Mouse (Mus musculus): ENCODE data around the gene Hist1h2bg. TPM values are rescaled to one million over a fixed set of nuclear protein-coding genes. Genes with fewer than 3 reads are reported as not detected.
"Not testable (repeated sequence)": the region's sequence is repeated elsewhere in the genome, so short reads cannot be mapped to it uniquely, and the experiment has no call there.

The Hist1h2bg gene
- polyA plus RNA-seq, 1 experiment from 2014 or later, result 6.9 TPM

- Histone ChIP-seq H3K36me3 (ENCODE audit: control insufficient read depth, insufficient read depth, low read length) (no peaks in the 10 kb centered on the region), H3K9me3 (ENCODE audit: control insufficient read depth, low read length) (no peaks in the 10 kb centered on the region), H3K4me2 (ENCODE audit: low read depth) (peak within 1 kb of the TSS; percentile 72), H3K9ac (ENCODE audit: low read length) (peak within 1 kb of the TSS; percentile 65), H3K27ac (ENCODE audit: low read depth, low read length) (peak within 1 kb of the TSS; percentile 87), H3K4me1 (ENCODE audit: control insufficient read depth, insufficient read depth, low read length) (peaks cover 3% of the 10 kb centered on the region; the same call in 1 of the 2 replicates), H3K27me3 (ENCODE audit: control insufficient read depth, insufficient read depth, low read length) (no peaks in the 10 kb centered on the region), H3K4me3 (ENCODE audit: low read depth, low read length) (peak within 1 kb of the TSS; percentile 42)
- DNase-seq (ENCODE audit: low spot score) (peak; percentile 67), ATAC-seq (ENCODE audit: insufficient read depth, low FRiP score, low TSS enrichment) (peak; percentile 93)
- WGBS, result under 1% methylated on average over 24 of the region's 45 CpGs
Measured at GRCm38 (mm10) chr13:23543965-23544786, 27.0 kb upstream of the Hist1h2bg start, which contains the start of gene Hist1h3f. Hist1h3f (plus strand) TSS chr13:23544052.

DNA sequence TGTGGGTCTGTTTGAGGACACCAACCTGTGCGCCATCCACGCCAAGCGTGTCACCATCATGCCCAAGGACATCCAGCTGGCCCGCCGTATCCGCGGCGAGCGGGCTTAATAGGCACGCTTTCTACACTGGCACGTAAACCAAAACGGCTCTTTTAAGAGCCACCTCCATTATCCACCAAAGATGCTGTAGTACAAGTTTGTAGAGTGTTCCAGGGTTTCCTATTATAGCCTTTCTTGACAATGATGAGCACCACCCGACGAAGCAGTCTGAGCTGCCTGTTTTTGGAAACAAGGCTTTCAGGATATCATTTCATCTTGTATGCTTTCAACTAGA lies 26.4 kb upstream of the Hist1h2bg start:
- not testable (repeated sequence) for H3K9me3 ChIP-seq (ENCODE audit: control insufficient read depth, low read length); ATAC-seq (ENCODE audit: insufficient read depth, low FRiP score, low TSS enrichment); H3K36me3 ChIP-seq (ENCODE audit: control insufficient read depth, insufficient read depth, low read length); H3K27me3 ChIP-seq (ENCODE audit: control insufficient read depth, insufficient read depth, low read length); H3K4me1 ChIP-seq (ENCODE audit: control insufficient read depth, insufficient read depth, low read length); DNase-seq (ENCODE audit: low spot score)
- peak overlapping the region; percentile 36 for H3K4me2 ChIP-seq (ENCODE audit: low read depth)
- H3K27ac ChIP-seq (ENCODE audit: low read depth, low read length), result peak overlapping the region; percentile 87
- under 1% methylated on average over 8 of the region's 14 CpGs for WGBS
- peak overlapping the region; percentile 42 for H3K4me3 ChIP-seq (ENCODE audit: low read depth, low read length)
- H3K9ac ChIP-seq (ENCODE audit: low read length), result peak overlapping the region; percentile 63

DNA sequence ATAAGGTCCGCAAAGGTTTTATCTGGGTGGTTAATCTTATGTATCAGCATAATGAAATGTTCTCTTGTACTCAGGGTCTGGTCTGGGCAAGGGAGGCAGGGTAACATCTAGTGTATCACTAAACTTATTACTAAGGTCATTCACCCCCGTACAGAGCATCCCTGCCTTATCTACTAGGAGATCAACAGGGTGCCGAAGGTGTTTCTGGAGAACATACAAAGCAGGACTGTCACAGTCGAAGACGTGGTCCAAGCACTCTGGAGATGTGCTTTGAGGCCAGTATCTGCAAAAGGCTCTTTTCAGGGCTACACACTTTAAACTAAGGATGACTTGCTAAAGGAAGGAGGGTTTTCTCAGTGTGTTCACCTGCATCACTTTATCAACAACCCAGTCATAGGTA lies 24.5 kb upstream of the Hist1h2bg start:
- Histone ChIP-seq H3K4me1 (ENCODE audit: control insufficient read depth, insufficient read depth, low read length) (peaks cover 6% of the 10 kb centered on the region; the same call in 1 of the 2 replicates), H3K36me3 (ENCODE audit: control insufficient read depth, insufficient read depth, low read length) (no peaks in the 10 kb centered on the region), H3K4me3 (ENCODE audit: low read depth, low read length) (no peak overlapping the region), H3K9ac (ENCODE audit: low read length) (no peak overlapping the region), H3K27me3 (ENCODE audit: control insufficient read depth, insufficient read depth, low read length) (no peaks in the 10 kb centered on the region), H3K9me3 (ENCODE audit: control insufficient read depth, low read length) (no peaks in the 10 kb centered on the region), H3K4me2 (ENCODE audit: low read depth) (no peak overlapping the region), H3K27ac (ENCODE audit: low read depth, low read length) (0 out of 2 replicates have a peak overlapping the region, but pooled peaks have one; percentile 1)
- ATAC-seq (ENCODE audit: insufficient read depth, low FRiP score, low TSS enrichment) (no peak), DNase-seq (ENCODE audit: low spot score) (no peak)
- 85% methylated on average over 5 of the region's 5 CpGs for WGBS

DNA sequence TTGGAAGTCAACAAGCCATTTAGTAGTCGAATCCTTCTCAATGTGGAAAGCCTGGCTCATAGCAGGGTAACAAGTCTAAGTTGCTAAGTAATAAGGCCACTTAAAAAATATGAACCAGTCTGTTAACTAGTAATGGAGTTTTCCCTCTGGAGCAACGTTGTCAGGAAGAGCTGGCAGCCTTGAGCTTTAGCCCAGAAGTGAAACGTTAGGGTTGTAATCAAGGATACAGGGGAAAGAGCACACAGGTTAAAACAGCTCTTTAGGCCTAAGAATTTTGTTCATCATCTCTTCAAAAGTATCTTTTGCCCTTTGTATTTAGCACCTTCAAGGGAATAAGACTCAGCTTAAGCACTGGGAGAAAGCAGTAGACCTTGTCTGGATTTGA lies 20.4 kb upstream of the Hist1h2bg start:
- H3K4me1 ChIP-seq (ENCODE audit: control insufficient read depth, insufficient read depth, low read length), result peaks cover 5% of the 10 kb centered on the region; the same call in 1 of the 2 replicates
- H3K9ac ChIP-seq (ENCODE audit: low read length), result peak overlapping the region; percentile 63
- peak overlapping the region; percentile 85 for H3K27ac ChIP-seq (ENCODE audit: low read depth, low read length)
- peak overlapping the region; percentile 40 for H3K4me3 ChIP-seq (ENCODE audit: low read depth, low read length)
- no peaks in the 10 kb centered on the region for H3K9me3 ChIP-seq (ENCODE audit: control insufficient read depth, low read length)
- WGBS, result 5% methylated on average over 3 of the region's 3 CpGs
- DNase-seq (ENCODE audit: low spot score) (peak; percentile 23), ATAC-seq (ENCODE audit: insufficient read depth, low FRiP score, low TSS enrichment) (no peak)
- peak overlapping the region; percentile 57 for H3K4me2 ChIP-seq (ENCODE audit: low read depth)
- no peaks in the 10 kb centered on the region for H3K27me3 ChIP-seq (ENCODE audit: control insufficient read depth, insufficient read depth, low read length)
- no peaks in the 10 kb centered on the region for H3K36me3 ChIP-seq (ENCODE audit: control insufficient read depth, insufficient read depth, low read length)

DNA sequence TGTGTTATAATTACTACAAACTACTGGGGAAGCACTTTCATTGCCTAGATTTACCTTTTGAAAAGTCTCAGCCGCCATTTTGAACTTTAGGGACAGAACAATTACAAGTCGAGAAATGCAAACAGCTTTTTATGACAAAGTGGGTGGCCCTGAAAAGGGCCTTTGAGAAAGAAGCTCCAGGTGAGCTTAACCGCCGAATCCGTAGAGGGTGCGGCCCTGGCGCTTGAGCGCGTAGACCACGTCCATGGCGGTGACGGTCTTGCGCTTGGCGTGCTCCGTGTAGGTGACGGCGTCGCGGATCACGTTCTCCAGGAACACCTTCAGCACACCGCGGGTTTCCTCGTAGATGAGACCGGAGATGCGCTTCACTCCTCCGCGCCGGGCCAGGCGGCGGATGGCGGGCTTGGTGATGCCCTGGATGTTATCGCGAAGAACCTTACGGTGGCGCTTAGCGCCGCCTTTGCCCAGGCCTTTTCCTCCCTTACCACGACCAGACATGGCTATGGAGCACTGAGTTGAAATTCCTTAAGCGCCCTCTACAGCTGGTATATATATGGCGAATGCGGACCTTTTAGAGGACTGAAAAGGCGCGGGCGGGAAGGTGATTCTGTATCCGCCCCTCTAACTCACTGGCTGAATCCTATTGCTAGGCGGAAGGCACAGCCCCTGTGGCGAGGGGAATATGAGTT lies 19.9 kb upstream of the Hist1h2bg start, which contains the start of gene Hist1h4f:
Hist1h4f (minus strand) TSS at position 503 of the 689 bp plus-strand sequence.
- peak within 1 kb of the TSS; percentile 57 for H3K4me2 ChIP-seq (ENCODE audit: low read depth)
- DNase-seq (ENCODE audit: low spot score) (peak; percentile 91), ATAC-seq (ENCODE audit: insufficient read depth, low FRiP score, low TSS enrichment) (peak; percentile 77)
- not testable (repeated sequence) for H3K36me3 ChIP-seq (ENCODE audit: control insufficient read depth, insufficient read depth, low read length); H3K4me1 ChIP-seq (ENCODE audit: control insufficient read depth, insufficient read depth, low read length); H3K9me3 ChIP-seq (ENCODE audit: control insufficient read depth, low read length); H3K27me3 ChIP-seq (ENCODE audit: control insufficient read depth, insufficient read depth, low read length)
- H3K4me3 ChIP-seq (ENCODE audit: low read depth, low read length), result peak within 1 kb of the TSS; percentile 40
- under 1% methylated on average over 47 of the region's 47 CpGs for WGBS
- peak within 1 kb of the TSS; percentile 85 for H3K27ac ChIP-seq (ENCODE audit: low read depth, low read length)
- H3K9ac ChIP-seq (ENCODE audit: low read length), result peak within 1 kb of the TSS; percentile 63

GRCm38 (mm10) chr13:23551931-23552914 lies 19.0 kb upstream of the Hist1h2bg start:
- peak overlapping the region; percentile 85 for H3K27ac ChIP-seq (ENCODE audit: low read depth, low read length)
- peaks cover 3% of the 10 kb centered on the region; the same call in 1 of the 2 replicates for H3K4me1 ChIP-seq (ENCODE audit: control insufficient read depth, insufficient read depth, low read length)
- 56% methylated on average over 8 of the region's 8 CpGs for WGBS
- DNase-seq (ENCODE audit: low spot score) (no peak), ATAC-seq (ENCODE audit: insufficient read depth, low FRiP score, low TSS enrichment) (no peak)
- H3K4me3 ChIP-seq (ENCODE audit: low read depth, low read length), result peak overlapping the region; percentile 40
- H3K4me2 ChIP-seq (ENCODE audit: low read depth), result peak overlapping the region; percentile 57
- H3K36me3 ChIP-seq (ENCODE audit: control insufficient read depth, insufficient read depth, low read length), result no peaks in the 10 kb centered on the region
- H3K9me3 ChIP-seq (ENCODE audit: control insufficient read depth, low read length), result no peaks in the 10 kb centered on the region
- H3K9ac ChIP-seq (ENCODE audit: low read length), result peak overlapping the region; percentile 63
- H3K27me3 ChIP-seq (ENCODE audit: control insufficient read depth, insufficient read depth, low read length), result no peaks in the 10 kb centered on the region

GRCm38 (mm10) chr13:23552962-23553361 lies 18.2 kb upstream of the Hist1h2bg start, which contains the start of gene Hist1h1d:
Hist1h1d (plus strand) TSS chr13:23553262.
- Histone ChIP-seq H3K4me1 (ENCODE audit: control insufficient read depth, insufficient read depth, low read length) (peaks cover 3% of the 10 kb centered on the region; the same call in 1 of the 2 replicates), H3K9me3 (ENCODE audit: control insufficient read depth, low read length) (no peaks in the 10 kb centered on the region), H3K4me3 (ENCODE audit: low read depth, low read length) (no peak within 1 kb of the TSS), H3K36me3 (ENCODE audit: control insufficient read depth, insufficient read depth, low read length) (no peaks in the 10 kb centered on the region), H3K4me2 (ENCODE audit: low read depth) (peak within 1 kb of the TSS; percentile 57; the same call in 1 of the 2 replicates), H3K27me3 (ENCODE audit: control insufficient read depth, insufficient read depth, low read length) (no peaks in the 10 kb centered on the region), H3K9ac (ENCODE audit: low read length) (no peak within 1 kb of the TSS; the same call in none of the 2 replicates), H3K27ac (ENCODE audit: low read depth, low read length) (peak within 1 kb of the TSS; percentile 85)
- ATAC-seq (ENCODE audit: insufficient read depth, low FRiP score, low TSS enrichment), result no peak
- DNase-seq (ENCODE audit: low spot score), result no peak

- ATAC-seq (ENCODE audit: insufficient read depth, low FRiP score, low TSS enrichment) (no peak), DNase-seq (ENCODE audit: low spot score) (peak; percentile 10)
- peak overlapping the region; percentile 75 for H3K9ac ChIP-seq (ENCODE audit: low read length)
- H3K27ac ChIP-seq (ENCODE audit: low read depth, low read length), result peak overlapping the region; percentile 98
- H3K9me3 ChIP-seq (ENCODE audit: control insufficient read depth, low read length), result no peaks in the 10 kb centered on the region
- H3K4me1 ChIP-seq (ENCODE audit: control insufficient read depth, insufficient read depth, low read length), result peaks cover 3% of the 10 kb centered on the region; the same call in 1 of the 2 replicates
- WGBS, result 25% methylated on average over 9 of the region's 9 CpGs
- no peaks in the 10 kb centered on the region for H3K36me3 ChIP-seq (ENCODE audit: control insufficient read depth, insufficient read depth, low read length)
- peak overlapping the region; percentile 60 for H3K4me3 ChIP-seq (ENCODE audit: low read depth, low read length)
- H3K4me2 ChIP-seq (ENCODE audit: low read depth), result peak overlapping the region; percentile 95
- no peaks in the 10 kb centered on the region for H3K27me3 ChIP-seq (ENCODE audit: control insufficient read depth, insufficient read depth, low read length)
Measured at GRCm38 (mm10) chr13:23554393-23554792, 16.8 kb upstream of the Hist1h2bg start.

Data from neural tube, embryonic 11.5 days (tissue).